Mouse (Mus musculus) CH12.LX (cell line): ENCODE data around the gene Ptchd4.

Experiments
- CHD1 ChIP-seq: IDR thresholded peaks from 2 replicates; pipeline ENCODE4 v1.6.1; 2012; ENCODE audit warnings: low read depth, low read length, improper control_type of control experiment, inconsistent platforms
- CHD2 ChIP-seq: IDR thresholded peaks from 2 replicates; pipeline ENCODE4 v1.6.1; 2011; ENCODE audit warnings: low read length, improper control_type of control experiment
- CTCF ChIP-seq, 2 experiments: IDR thresholded peaks in 1 of 2; conservative IDR thresholded peaks in 1 of 2; 2 replicates each; pipeline ENCODE4 v1.5.1; 2011 to 2012; ENCODE audit warnings: low read depth in 2 of 2, low read length in 2 of 2, improper control_type of control experiment in 1 of 2, inconsistent platforms in 1 of 2, mild to moderate bottlenecking in 1 of 2, moderate library complexity in 1 of 2
- E2F4 ChIP-seq: IDR thresholded peaks from 2 replicates; pipeline ENCODE4 v1.6.1; 2011; ENCODE audit warnings: low read depth, low read length, improper control_type of control experiment; ENCODE audit not compliant: insufficient replicate concordance
- ELF1 ChIP-seq: IDR thresholded peaks from 2 replicates; pipeline ENCODE4 v1.6.1; 2014; ENCODE audit warnings: low read depth, mild to moderate bottlenecking, inconsistent platforms, low read length, improper control_type of control experiment
- EP300 ChIP-seq: IDR thresholded peaks from 2 replicates; pipeline ENCODE4 v1.6.1; 2011; ENCODE audit warnings: low read length, improper control_type of control experiment
- NELFE ChIP-seq: IDR thresholded peaks from 2 replicates; pipeline ENCODE4 v1.6.1; 2011; ENCODE audit warnings: low read depth, low read length, improper control_type of control experiment
- POLR2A ChIP-seq: IDR thresholded peaks from 2 replicates; pipeline ENCODE4 v1.6.1; 2011; ENCODE audit warnings: low read depth, mild to moderate bottlenecking, improper control_type of control experiment, low read length
- POLR2AphosphoS2 ChIP-seq: IDR thresholded peaks from 2 replicates; pipeline ENCODE4 v1.6.1; 2011; ENCODE audit warnings: low read depth, low read length, improper control_type of control experiment
- SMC3 ChIP-seq: IDR thresholded peaks from 2 replicates; pipeline ENCODE4 v1.6.1; 2011; ENCODE audit warnings: low read depth, low read length, improper control_type of control experiment
- TBP ChIP-seq: conservative IDR thresholded peaks from 2 replicates; pipeline ENCODE4 v1.6.1; 2011; ENCODE audit warnings: low read depth, low read length, improper control_type of control experiment
- ZKSCAN1 ChIP-seq: IDR thresholded peaks from 2 replicates; pipeline ENCODE4 v1.6.1; 2012; ENCODE audit warnings: low read depth, inconsistent platforms, low read length, improper control_type of control experiment, borderline replicate concordance

GRCm38 (mm10) chr17:42395299-42395698 is 79.6 kb downstream of the Ptchd4 start:
- TF ChIP-seq SMC3, result no peak
- TF ChIP-seq TBP, result no peak
- TF ChIP-seq POLR2AphosphoS2, result no peak
- TF ChIP-seq CTCF (conservative IDR thresholded peaks at IDR 0.05 in 1 of 2, IDR thresholded peaks at IDR 0.05 in 1 of 2; ENCODE audit: low read depth in 2 of 2, low read length in 2 of 2), result no peak
- TF ChIP-seq EP300, result no peak
- no peak for TF ChIP-seq CHD2
- TF ChIP-seq ZKSCAN1, result no peak
- TF ChIP-seq E2F4, result no peak
- TF ChIP-seq ELF1, result no peak
- TF ChIP-seq CHD1, result no peak
- no peak for TF ChIP-seq POLR2A
- TF ChIP-seq NELFE, result no peak
